Mouse (Mus musculus): ENCODE results near the gene Ugt2b38. TPM values are rescaled to one million over a fixed set of nuclear protein-coding genes. Genes with fewer than 3 reads are reported as not detected.
"Not testable (repeated sequence)": the region's sequence is repeated elsewhere in the genome, so short reads cannot be mapped to it uniquely, and the experiment has no call there.

The Ugt2b38 gene
- polyA plus RNA-seq, 1 experiment from 2014 or later: 3.3 TPM

- H3K36me3 ChIP-seq (ENCODE audit: insufficient read depth, low read length): no peaks in the 10 kb centered on the region
- WGBS: 68% methylated on average over 2 of the region's 2 CpGs
- H3K9me3 ChIP-seq (ENCODE audit: low read length): no peaks in the 10 kb centered on the region
- ATAC-seq (ENCODE audit: low FRiP score, low TSS enrichment): no peak
- no peak overlapping the region for H3K4me2 ChIP-seq (replicated peaks; ENCODE audit: low read depth, low read length)
- H3K27me3 ChIP-seq (ENCODE audit: insufficient read depth, low read length): no peaks in the 10 kb centered on the region
- H3K27ac ChIP-seq (ENCODE audit: low read length): no peak overlapping the region
- H3K9ac ChIP-seq (replicated peaks; ENCODE audit: low read length): no peak overlapping the region
- H3K4me3 ChIP-seq (ENCODE audit: low read length): no peak overlapping the region
- H3K4me1 ChIP-seq (ENCODE audit: insufficient read depth, low read length): no peaks in the 10 kb centered on the region
Measured at GRCm38 (mm10) chr5:87380234-87380633, 43.8 kb downstream of the Ugt2b38 start.

GRCm38 (mm10) chr5:87379825-87380224 lies 44.2 kb downstream of the Ugt2b38 start:
- Histone ChIP-seq H3K9ac (replicated peaks; ENCODE audit: low read length) (no peak overlapping the region), H3K4me2 (replicated peaks; ENCODE audit: low read depth, low read length) (no peak overlapping the region), H3K9me3 (ENCODE audit: low read length) (no peaks in the 10 kb centered on the region), H3K27ac (ENCODE audit: low read length) (no peak overlapping the region), H3K4me3 (ENCODE audit: low read length) (no peak overlapping the region), H3K27me3 (ENCODE audit: insufficient read depth, low read length) (no peaks in the 10 kb centered on the region), H3K36me3 (ENCODE audit: insufficient read depth, low read length) (no peaks in the 10 kb centered on the region), H3K4me1 (ENCODE audit: insufficient read depth, low read length) (no peaks in the 10 kb centered on the region)
- no peak for ATAC-seq (ENCODE audit: low FRiP score, low TSS enrichment)

GRCm38 (mm10) chr5:87375874-87376383 lies 48.1 kb downstream of the Ugt2b38 start:
- no peak overlapping the region for H3K4me3 ChIP-seq (ENCODE audit: low read length)
- no peaks in the 10 kb centered on the region for H3K9me3 ChIP-seq (ENCODE audit: low read length)
- 92% methylated on average over 3 of the region's 3 CpGs for WGBS
- no peak overlapping the region for H3K9ac ChIP-seq (replicated peaks; ENCODE audit: low read length)
- H3K36me3 ChIP-seq (ENCODE audit: insufficient read depth, low read length): no peaks in the 10 kb centered on the region
- no peaks in the 10 kb centered on the region for H3K27me3 ChIP-seq (ENCODE audit: insufficient read depth, low read length)
- ATAC-seq (ENCODE audit: low FRiP score, low TSS enrichment): no peak
- no peak overlapping the region for H3K4me2 ChIP-seq (replicated peaks; ENCODE audit: low read depth, low read length)
- H3K4me1 ChIP-seq (ENCODE audit: insufficient read depth, low read length): no peaks in the 10 kb centered on the region
- H3K27ac ChIP-seq (ENCODE audit: low read length): no peak overlapping the region

GRCm38 (mm10) chr5:87373502-87373863 lies 50.5 kb downstream of the Ugt2b38 start:
- 74% methylated on average over 1 of the region's 1 CpGs for WGBS
- Histone ChIP-seq H3K27ac (ENCODE audit: low read length) (no peak overlapping the region), H3K4me2 (replicated peaks; ENCODE audit: low read depth, low read length) (no peak overlapping the region), H3K4me3 (ENCODE audit: low read length) (no peak overlapping the region), H3K4me1 (ENCODE audit: insufficient read depth, low read length) (no peaks in the 10 kb centered on the region), H3K36me3 (ENCODE audit: insufficient read depth, low read length) (no peaks in the 10 kb centered on the region), H3K9me3 (ENCODE audit: low read length) (no peaks in the 10 kb centered on the region), H3K27me3 (ENCODE audit: insufficient read depth, low read length) (no peaks in the 10 kb centered on the region), H3K9ac (replicated peaks; ENCODE audit: low read length) (no peak overlapping the region)
- ATAC-seq (ENCODE audit: low FRiP score, low TSS enrichment): no peak

- not testable (repeated sequence) for H3K4me3 ChIP-seq (ENCODE audit: low read length); H3K4me2 ChIP-seq (replicated peaks; ENCODE audit: low read depth, low read length); H3K4me1 ChIP-seq (ENCODE audit: insufficient read depth, low read length); H3K9me3 ChIP-seq (ENCODE audit: low read length); H3K27me3 ChIP-seq (ENCODE audit: insufficient read depth, low read length); ATAC-seq (ENCODE audit: low FRiP score, low TSS enrichment); H3K9ac ChIP-seq (replicated peaks; ENCODE audit: low read length); H3K36me3 ChIP-seq (ENCODE audit: insufficient read depth, low read length); H3K27ac ChIP-seq (ENCODE audit: low read length)
- 63% methylated on average over 4 of the region's 4 CpGs for WGBS
Measured at GRCm38 (mm10) chr5:87372788-87373501, 51.1 kb downstream of the Ugt2b38 start.

Other genes with a start within 250 kb of the Ugt2b38 start
- 41.5 and 44.2 TPM in 2 replicates for gene Ugt2b37, start 169.4 kb downstream of the Ugt2b38 start, polyA plus RNA-seq (2015; fragmentation: Nextera tagmentation; extraction: Ambion mirVana)
- 0.12 and 0.15 TPM in 2 replicates for gene Ugt2a3, start 87.0 kb downstream of the Ugt2b38 start, polyA plus RNA-seq (2015; fragmentation: Nextera tagmentation; extraction: Ambion mirVana)
- not detected in 2 replicates for gene Ugt2a2, start 58.1 kb upstream of the Ugt2b38 start, polyA plus RNA-seq (2015; fragmentation: Nextera tagmentation; extraction: Ambion mirVana)
- gene Gm43638, start 62.6 kb upstream of the Ugt2b38 start, polyA plus RNA-seq (2015; fragmentation: Nextera tagmentation; extraction: Ambion mirVana): not detected in 2 replicates
- not detected in 2 replicates for gene Ugt2a1, start 66.7 kb upstream of the Ugt2b38 start, polyA plus RNA-seq (2015; fragmentation: Nextera tagmentation; extraction: Ambion mirVana)
- gene Sult1b1, start 114.0 kb upstream of the Ugt2b38 start, polyA plus RNA-seq (2015; fragmentation: Nextera tagmentation; extraction: Ambion mirVana): 2.1 and 2.3 TPM in 2 replicates
- gene Sult1d1, start 144.8 kb upstream of the Ugt2b38 start, polyA plus RNA-seq (2015; fragmentation: Nextera tagmentation; extraction: Ambion mirVana): 66.8 and 72.1 TPM in 2 replicates
- 0.42 and 0.46 TPM in 2 replicates for gene Sult1e1, start 167.4 kb upstream of the Ugt2b38 start, polyA plus RNA-seq (2015; fragmentation: Nextera tagmentation; extraction: Ambion mirVana)
- gene Csn1s1, start 242.0 kb upstream of the Ugt2b38 start, polyA plus RNA-seq (2015; fragmentation: Nextera tagmentation; extraction: Ambion mirVana): not detected in 2 replicates

Data from kidney, embryonic 16.5 days (tissue).